In the genomic region with DNA sequence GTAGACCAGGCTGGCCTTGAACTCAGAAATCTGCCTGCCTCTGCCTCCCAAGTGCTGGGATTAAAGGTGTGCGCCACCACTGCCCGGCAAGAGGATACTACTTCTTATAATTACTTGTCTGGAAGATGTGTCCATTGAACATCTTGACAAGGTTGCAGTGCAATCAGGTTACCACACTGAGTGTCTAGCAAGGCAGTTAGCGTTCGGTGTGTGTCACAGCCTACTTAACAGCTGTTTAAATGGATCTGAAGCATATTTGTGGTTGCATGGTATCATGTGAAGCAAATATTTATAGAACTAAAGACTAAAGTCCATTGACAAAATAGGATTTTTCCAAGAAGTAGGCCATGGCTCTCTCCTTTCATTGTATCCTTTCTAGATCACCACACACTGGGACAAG, we compare ENCODE assay signal across 22 mouse cellular contexts.
A peak's percentile ranks its signal among the peaks of the same experiment; 100 is the strongest.
DNase-seq lines count a peak whose midpoint lies in the region; ATAC-seq and TF ChIP-seq lines count a peak whose summit lies in the region.
"Had no signal": no experiment of that assay in that cellular context is flagged by ENCODE, and none has a peak within 500 bp of the region (broad histone marks: within the 10 kb centered on the region; RNA-seq: fewer than 3 reads in every experiment).

No protein-coding gene starts in this region.

- no peak overlapping the region for H3K9ac ChIP-seq in liver, adult 2 months (ENCODE audit: low read depth, low read length)
- H3K9ac ChIP-seq in stomach, postnatal 0 days (ENCODE audit: low read length), result no peak overlapping the region
- H3K9ac ChIP-seq in hindbrain, embryonic 14.5 days, result no peak overlapping the region
- H3K9ac ChIP-seq: embryonic facial prominence, embryonic 13.5 days; embryonic facial prominence, embryonic 15.5 days; forebrain, embryonic 12.5 days had no signal

- peaks cover 2% of the 10 kb centered on the region; the same call in 1 of the 2 replicates for H3K79me2 ChIP-seq in liver, adult 2 months (ENCODE audit: control insufficient read depth, insufficient read depth, low read length)
- H3K79me2 ChIP-seq in myocyte (ENCODE audit: control insufficient read depth, insufficient read depth), result no peaks in the 10 kb centered on the region

- TF ChIP-seq POLR2A in liver, adult 2 months (IDR thresholded peaks at IDR 0.05; ENCODE audit: extremely low read depth, insufficient read depth, low read length), result no peak
- no peak for TF ChIP-seq POLR2A in myocyte (IDR thresholded peaks at IDR 0.05; ENCODE audit: insufficient read length, low read depth)

- H3K4me3 ChIP-seq in liver, adult 2 months (ENCODE audit: insufficient read depth, low read depth, low read length), result no peak overlapping the region
- no peak overlapping the region for H3K4me3 ChIP-seq in myocyte
- no peak overlapping the region for H3K4me3 ChIP-seq in stomach, postnatal 0 days (ENCODE audit: low read depth, low read length)
- no peak overlapping the region for H3K4me3 ChIP-seq in hindbrain, embryonic 14.5 days (replicated peaks; ENCODE audit: low read length)
- H3K4me3 ChIP-seq: embryonic facial prominence, embryonic 13.5 days; embryonic facial prominence, embryonic 15.5 days; erythroblast, embryonic 14.5 days; forebrain, embryonic 10.5 days; forebrain, embryonic 12.5 days had no signal

- no peak for TF ChIP-seq EP300 in stomach, postnatal 0 days (optimal IDR thresholded peaks at IDR 0.05)

- H3K27me3 ChIP-seq in liver, adult 2 months (ENCODE audit: control insufficient read depth, insufficient read depth, low read length), result no peaks in the 10 kb centered on the region
- no peaks in the 10 kb centered on the region for H3K27me3 ChIP-seq in myocyte (ENCODE audit: control insufficient read depth, insufficient read depth, insufficient read length)
- H3K27me3 ChIP-seq in stomach, postnatal 0 days (ENCODE audit: control insufficient read depth, insufficient read depth, low read length), result no peaks in the 10 kb centered on the region
- no peaks in the 10 kb centered on the region for H3K27me3 ChIP-seq in hindbrain, embryonic 14.5 days (ENCODE audit: control insufficient read depth, insufficient read depth, low read length)
- H3K27me3 ChIP-seq: embryonic facial prominence, embryonic 13.5 days; embryonic facial prominence, embryonic 15.5 days; forebrain, embryonic 12.5 days had no signal

- H3K4me1 ChIP-seq in liver, adult 2 months (ENCODE audit: control insufficient read depth, insufficient read depth, low read length), result peaks cover 3% of the 10 kb centered on the region; the same call in 1 of the 2 replicates
- H3K4me1 ChIP-seq in stomach, postnatal 0 days (replicated peaks; ENCODE audit: control insufficient read depth, insufficient read depth), result peaks cover 10% of the 10 kb centered on the region
- H3K4me1 ChIP-seq in hindbrain, embryonic 14.5 days (replicated peaks; ENCODE audit: control insufficient read depth, insufficient read depth, low read length), result peaks cover 6% of the 10 kb centered on the region; the same call in 1 of the 2 replicates

- H3K4me2 ChIP-seq in myocyte (ENCODE audit: low read depth), result peak overlapping the region; percentile 22
- no peak overlapping the region for H3K4me2 ChIP-seq in stomach, postnatal 0 days (replicated peaks; ENCODE audit: low read depth)
- no peak overlapping the region for H3K4me2 ChIP-seq in hindbrain, embryonic 14.5 days (replicated peaks)
- H3K4me2 ChIP-seq: embryonic facial prominence, embryonic 13.5 days; embryonic facial prominence, embryonic 15.5 days; forebrain, embryonic 12.5 days had no signal

- WGBS in liver, adult 2 months, result 68% methylated on average over 4 of the region's 4 CpGs
- WGBS in stomach, postnatal 0 days, result 78% methylated on average over 4 of the region's 4 CpGs
- 95% methylated on average over 4 of the region's 4 CpGs for WGBS in hindbrain, embryonic 14.5 days

- TF ChIP-seq CTCF in liver, adult 2 months (IDR thresholded peaks at IDR 0.05; ENCODE audit: low read depth, low read length), result no peak
- TF ChIP-seq CTCF in stomach, postnatal 0 days (IDR thresholded peaks at IDR 0.05; ENCODE audit: low read depth), result no peak

- H3K36me3 ChIP-seq in liver, adult 2 months (ENCODE audit: control insufficient read depth, insufficient read depth, low read length), result no peaks in the 10 kb centered on the region
- H3K36me3 ChIP-seq in myocyte (ENCODE audit: control insufficient read depth, insufficient read depth), result no peaks in the 10 kb centered on the region
- no peaks in the 10 kb centered on the region for H3K36me3 ChIP-seq in stomach, postnatal 0 days (ENCODE audit: control insufficient read depth, insufficient read depth, low read length)
- H3K36me3 ChIP-seq in hindbrain, embryonic 14.5 days (replicated peaks; ENCODE audit: control insufficient read depth, insufficient read depth), result no peaks in the 10 kb centered on the region
- H3K36me3 ChIP-seq: embryonic facial prominence, embryonic 13.5 days; embryonic facial prominence, embryonic 15.5 days; forebrain, embryonic 10.5 days; forebrain, embryonic 12.5 days had no signal

- no peaks in the 10 kb centered on the region for H3K9me3 ChIP-seq in stomach, postnatal 0 days (ENCODE audit: control insufficient read depth, low read length)
- no peaks in the 10 kb centered on the region for H3K9me3 ChIP-seq in hindbrain, embryonic 14.5 days (ENCODE audit: control insufficient read depth, low read length)
- H3K9me3 ChIP-seq: embryonic facial prominence, embryonic 13.5 days; embryonic facial prominence, embryonic 15.5 days; forebrain, embryonic 10.5 days; forebrain, embryonic 12.5 days had no signal

- peak; percentile 27 for DNase-seq in liver, adult 2 months (ENCODE audit: extremely low read depth, low read depth, low spot score)
- DNase-seq in liver, result no peak
- no peak for DNase-seq in stomach, postnatal 0 days (ENCODE audit: low spot score)
- no peak for DNase-seq in hindbrain, embryonic 14.5 days (ENCODE audit: low spot score)
- DNase-seq: adrenal gland, adult 2 months; adrenal gland, postnatal 10 days; adrenal gland, postnatal 25 days; cerebellum, adult 11 months; cerebellum, adult 18-20 months; cerebellum, adult 8-10 months; cerebellum, adult 9-11 months; cerebellum, postnatal 14 days; cerebellum, postnatal 36 days; embryo, embryonic 11 days had no signal

- H3K27ac ChIP-seq in liver, adult 2 months (replicated peaks; ENCODE audit: insufficient read depth, low read depth, low read length), result no peak overlapping the region
- no peak overlapping the region for H3K27ac ChIP-seq in stomach, postnatal 0 days (replicated peaks)
- no peak overlapping the region for H3K27ac ChIP-seq in hindbrain, embryonic 14.5 days
- H3K27ac ChIP-seq: embryonic facial prominence, embryonic 13.5 days; embryonic facial prominence, embryonic 15.5 days; forebrain, embryonic 10.5 days; forebrain, embryonic 12.5 days had no signal

- peak; percentile 48; the same call in 1 of the 2 replicates for ATAC-seq in stomach, postnatal 0 days (ENCODE audit: low FRiP score, low TSS enrichment)
- ATAC-seq in hindbrain, embryonic 14.5 days (ENCODE audit: low FRiP score), result no peak
- ATAC-seq: forebrain, embryonic 14.5 days; forebrain, embryonic 16.5 days had no signal

- H3ac ChIP-seq in myocyte (ENCODE audit: control insufficient read depth, insufficient read length), result no peak overlapping the region

TF ChIP-seq in myocyte, 11 proteins besides CTCF, POLR2A, EP300 and RAD21:
- TF ChIP-seq CEBPB (IDR thresholded peaks at IDR 0.05; ENCODE audit: insufficient read depth, poor library complexity, severe bottlenecking) (no peak), MAX (IDR thresholded peaks at IDR 0.05; ENCODE audit: low read depth) (no peak), USF1 (IDR thresholded peaks at IDR 0.05; ENCODE audit: low read depth) (no peak), SRF (IDR thresholded peaks at IDR 0.05; ENCODE audit: control insufficient read depth, insufficient read length, low read depth) (no peak), E2F4 (IDR thresholded peaks at IDR 0.05; ENCODE audit: insufficient read depth) (no peak), MYOD1 (IDR thresholded peaks at IDR 0.05; ENCODE audit: control insufficient read depth in 1 of 3, insufficient read length in 2 of 3, low read depth in 2 of 3) (peak in 2 of 3 experiments; percentile 65), REST (IDR thresholded peaks at IDR 0.05; ENCODE audit: insufficient read depth, insufficient read length) (no peak), POLR2AphosphoS2 (IDR thresholded peaks at IDR 0.05; ENCODE audit: insufficient read length, low read depth) (no peak), TCF3 (IDR thresholded peaks at IDR 0.05; ENCODE audit: insufficient read length, low read depth) (no peak), MYOG (IDR thresholded peaks at IDR 0.05; ENCODE audit: control insufficient read depth in 1 of 3, insufficient read depth in 1 of 3, insufficient read length in 2 of 3, low read depth in 2 of 3) (peak in 1 of 3 experiments; percentile 44)
